Mouse (Mus musculus) left cerebral cortex, adult 8-10 months (tissue): ENCODE results near the gene Gcn1l1. TPM values are rescaled to one million over a fixed set of nuclear protein-coding genes. Genes with fewer than 3 reads are reported as not detected.

Source experiments
- DNase-seq, 2 experiments: peaks; one replicate each; pipeline ENCODE4 v3.0.0; 2022; ENCODE audit warnings: low spot score in 2 of 2
- microRNA-seq, 2 experiments: library from miRNA; unstranded; fragments of <30 nt; microRNA quantifications; one replicate each; pipeline ENCODE4 v1.2.0; 2022
- total RNA-seq, 4 experiments: library from RNA; stranded (reverse); gene quantifications; 2 replicates each; pipeline ENCODE4 v1.2.4; 2022

The Gcn1l1 gene
- total RNA-seq, 4 experiments from 2014 or later, result 60.7 to 71.6 (median 61.4) TPM

GRCm38 (mm10) chr5:115652681-115653575, 87.9 kb downstream of the Gcn1l1 start:
- DNase-seq, result peak; percentile 100

GRCm38 (mm10) chr5:115653776-115654175, 88.7 kb downstream of the Gcn1l1 start:
- no peak for DNase-seq

- DNase-seq, result no peak
Observed at GRCm38 (mm10) chr5:115656677-115657076, 91.6 kb downstream of the Gcn1l1 start.

- no peak for DNase-seq
Observed at GRCm38 (mm10) chr5:115657234-115657633, 92.2 kb downstream of the Gcn1l1 start.

- no peak for DNase-seq
Observed at GRCm38 (mm10) chr5:115658352-115658751, 93.3 kb downstream of the Gcn1l1 start.

GRCm38 (mm10) chr5:115662658-115663057, 97.6 kb downstream of the Gcn1l1 start:
- DNase-seq, result no peak

GRCm38 (mm10) chr5:115666366-115667065, 101.5 kb downstream of the Gcn1l1 start:
- DNase-seq, result no peak

GRCm38 (mm10) chr5:115667210-115667609, 102.2 kb downstream of the Gcn1l1 start:
- no peak for DNase-seq

GRCm38 (mm10) chr5:115667894-115668293, 102.8 kb downstream of the Gcn1l1 start:
- no peak for DNase-seq

- DNase-seq, result no peak
Observed at GRCm38 (mm10) chr5:115668986-115669385, 103.9 kb downstream of the Gcn1l1 start.

GRCm38 (mm10) chr5:115669974-115670373, 104.9 kb downstream of the Gcn1l1 start:
- DNase-seq, result no peak

- no peak for DNase-seq
Observed at GRCm38 (mm10) chr5:115670406-115670805, 105.4 kb downstream of the Gcn1l1 start.

GRCm38 (mm10) chr5:115671846-115672245, 106.8 kb downstream of the Gcn1l1 start:
- no peak for DNase-seq

Small RNAs within 50 kb of the gene (microRNA-seq; reads per million reads assigned to microRNA genes)
- 0 reads per million in 2 experiments for gene Mir7029
- gene Mir7030, result 0 reads per million in 2 experiments

Other genes starting within 250 kb of the Gcn1l1 start
- 10 to 100 TPM; 55.2 to 70.1 (median 64.6) TPM for gene Srsf9, start 238.1 kb upstream of the Gcn1l1 start, total RNA-seq
- gene Gatc, start 224.1 kb upstream of the Gcn1l1 start, total RNA-seq, result 10 to 100 TPM; 19.2 to 21.4 (median 20.2) TPM
- 10 to 100 TPM; 20.7 to 24.6 (median 22.5) TPM for gene Triap1, start 224.0 kb upstream of the Gcn1l1 start, total RNA-seq
- 100 to 1,000 TPM; 686 to 806 (median 740) TPM for gene Cox6a1, start 216.3 kb upstream of the Gcn1l1 start, total RNA-seq
- gene Msi1, start 135.7 kb upstream of the Gcn1l1 start, total RNA-seq, result 10 to 100 TPM; 43.2 to 58.9 (median 51.0) TPM
- not detected for gene Pla2g1b, start 99.0 kb upstream of the Gcn1l1 start, total RNA-seq
- 10 to 100 TPM; 27.1 to 38.6 (median 33.1) TPM for gene Sirt4, start 80.5 kb upstream of the Gcn1l1 start, total RNA-seq
- 10 to 100 TPM; 18.3 to 27.8 (median 22.9) TPM for gene Pxn, start 58.6 kb upstream of the Gcn1l1 start, total RNA-seq
- gene Rplp0, start 5.8 kb upstream of the Gcn1l1 start, total RNA-seq, result 100 to 1,000 TPM; 188 to 223 (median 203) TPM
- gene Rab35, start 66.7 kb downstream of the Gcn1l1 start, total RNA-seq, result 100 to 1,000 TPM in 2 of 4 experiments, 10 to 100 TPM in 2; 97.0 to 104 (median 99.4) TPM
- 100 to 1,000 TPM; 135 to 148 (median 139) TPM for gene Bicdl1, start 166.4 kb downstream of the Gcn1l1 start, total RNA-seq